Mouse (Mus musculus): ENCODE measurements around the gene Fmnl1.
"Not testable (repeated sequence)": the region's sequence is repeated elsewhere in the genome, so short reads cannot be mapped to it uniquely, and the experiment has no call there.

Fmnl1 gene

GRCm38 (mm10) chr11:103221437-103221836, 50.5 kb downstream of the Fmnl1 start:
- no peak for ATAC-seq (ENCODE audit: low TSS enrichment)

- ATAC-seq (ENCODE audit: low TSS enrichment), result not testable (repeated sequence)
These were observed 51.8 kb downstream of the Fmnl1 start for GRCm38 (mm10) chr11:103222718-103223117.

- peak; percentile 72; the same call in 1 of the 2 replicates for ATAC-seq (ENCODE audit: low TSS enrichment)
These were observed 52.5 kb downstream of the Fmnl1 start for GRCm38 (mm10) chr11:103223444-103223843.

GRCm38 (mm10) chr11:103223951-103224456, 53.1 kb downstream of the Fmnl1 start:
- no peak for ATAC-seq (ENCODE audit: low TSS enrichment)

GRCm38 (mm10) chr11:103229608-103230007, 58.7 kb downstream of the Fmnl1 start:
- ATAC-seq (ENCODE audit: low TSS enrichment), result no peak

GRCm38 (mm10) chr11:103230626-103231025, 59.7 kb downstream of the Fmnl1 start:
- ATAC-seq (ENCODE audit: low TSS enrichment), result no peak

- ATAC-seq (ENCODE audit: low TSS enrichment), result no peak
These were observed 60.5 kb downstream of the Fmnl1 start for GRCm38 (mm10) chr11:103231367-103231766.

- no peak for ATAC-seq (ENCODE audit: low TSS enrichment)
These were observed 62.1 kb downstream of the Fmnl1 start for GRCm38 (mm10) chr11:103232966-103233365.

- no peak for ATAC-seq (ENCODE audit: low TSS enrichment)
These were observed 63.5 kb downstream of the Fmnl1 start for GRCm38 (mm10) chr11:103234447-103234846.

GRCm38 (mm10) chr11:103235702-103236101, 64.8 kb downstream of the Fmnl1 start:
- ATAC-seq (ENCODE audit: low TSS enrichment), result peak; percentile 75

GRCm38 (mm10) chr11:103236431-103236830, 65.5 kb downstream of the Fmnl1 start:
- ATAC-seq (ENCODE audit: low TSS enrichment), result no peak

- ATAC-seq (ENCODE audit: low TSS enrichment), result no peak
These were observed 66.0 kb downstream of the Fmnl1 start for GRCm38 (mm10) chr11:103236903-103237302.

- ATAC-seq (ENCODE audit: low TSS enrichment), result no peak
These were observed 66.8 kb downstream of the Fmnl1 start for GRCm38 (mm10) chr11:103237757-103238156.

- ATAC-seq (ENCODE audit: low TSS enrichment), result no peak
These were observed 69.8 kb downstream of the Fmnl1 start for GRCm38 (mm10) chr11:103240740-103241139.

GRCm38 (mm10) chr11:103244856-103245255, 73.9 kb downstream of the Fmnl1 start:
- no peak for ATAC-seq (ENCODE audit: low TSS enrichment)

- ATAC-seq (ENCODE audit: low TSS enrichment), result peak; percentile 38; the same call in 1 of the 2 replicates
These were observed 75.3 kb downstream of the Fmnl1 start for GRCm38 (mm10) chr11:103246081-103246730.

- ATAC-seq (ENCODE audit: low TSS enrichment), result peak; percentile 44; the same call in 1 of the 2 replicates
These were observed 75.9 kb downstream of the Fmnl1 start for GRCm38 (mm10) chr11:103246731-103247290.

- peak; percentile 74; the same call in 1 of the 2 replicates for ATAC-seq (ENCODE audit: low TSS enrichment)
These were observed 76.7 kb downstream of the Fmnl1 start for GRCm38 (mm10) chr11:103247504-103248177.
